Mouse (Mus musculus): ENCODE data around the gene Sapcd2. TPM values are rescaled to one million over a fixed set of nuclear protein-coding genes. Genes with fewer than 3 reads are reported as not detected.

Sapcd2 gene
- polyA plus RNA-seq, 1 experiment from 2014 or later: 21.1 TPM

- H3K4me1 ChIP-seq (ENCODE audit: control insufficient read depth, insufficient read depth, low read length): peaks cover 6% of the 10 kb centered on the region; the same call in 1 of the 2 replicates
- no peaks in the 10 kb centered on the region for H3K36me3 ChIP-seq (ENCODE audit: control insufficient read depth, insufficient read depth)
- H3K9ac ChIP-seq (ENCODE audit: low read length): no peak overlapping the region
- no peaks in the 10 kb centered on the region for H3K9me3 ChIP-seq (replicated peaks; ENCODE audit: control insufficient read depth, low read length)
- no peak overlapping the region for H3K4me2 ChIP-seq (ENCODE audit: low read depth, low read length)
- H3K27me3 ChIP-seq (ENCODE audit: control insufficient read depth, insufficient read depth, low read length): peaks cover 50% of the 10 kb centered on the region
- H3K27ac ChIP-seq (ENCODE audit: low read length): no peak overlapping the region
- 34% methylated on average over 3 of the region's 3 CpGs for WGBS
- no peak for ATAC-seq (replicated peaks; ENCODE audit: extremely low read depth, insufficient read depth, low FRiP score)
- H3K4me3 ChIP-seq (ENCODE audit: low read length): no peak overlapping the region
These were observed 22.4 kb downstream of the Sapcd2 start for GRCm38 (mm10) chr2:25394281-25395221.

GRCm38 (mm10) chr2:25395721-25396596 is 23.8 kb downstream of the Sapcd2 start, which contains the start of gene Entpd2:
Gene Entpd2 (plus strand): TSS chr2:25395874.
- H3K4me1 ChIP-seq (ENCODE audit: control insufficient read depth, insufficient read depth, low read length): peaks cover 6% of the 10 kb centered on the region; the same call in 1 of the 2 replicates
- H3K27me3 ChIP-seq (ENCODE audit: control insufficient read depth, insufficient read depth, low read length): peaks cover 61% of the 10 kb centered on the region
- peak within 1 kb of the TSS; percentile 47 for H3K4me3 ChIP-seq (ENCODE audit: low read length)
- peak within 1 kb of the TSS; percentile 68 for H3K4me2 ChIP-seq (ENCODE audit: low read depth, low read length)
- no peak within 1 kb of the TSS for H3K27ac ChIP-seq (ENCODE audit: low read length)
- 0 out of 2 replicates have a peak, but pooled peaks have one; percentile 5 for ATAC-seq (replicated peaks; ENCODE audit: extremely low read depth, insufficient read depth, low FRiP score)
- H3K9ac ChIP-seq (ENCODE audit: low read length): peak within 1 kb of the TSS; percentile 50
- 2% methylated on average over 57 of the region's 57 CpGs for WGBS
- no peaks in the 10 kb centered on the region for H3K36me3 ChIP-seq (ENCODE audit: control insufficient read depth, insufficient read depth)
- no peaks in the 10 kb centered on the region for H3K9me3 ChIP-seq (replicated peaks; ENCODE audit: control insufficient read depth, low read length)

- Histone ChIP-seq H3K27ac (ENCODE audit: low read length) (no peak overlapping the region), H3K4me1 (ENCODE audit: control insufficient read depth, insufficient read depth, low read length) (peaks cover 6% of the 10 kb centered on the region; the same call in 1 of the 2 replicates), H3K27me3 (ENCODE audit: control insufficient read depth, insufficient read depth, low read length) (peaks cover 67% of the 10 kb centered on the region), H3K4me2 (ENCODE audit: low read depth, low read length) (peak overlapping the region; percentile 68), H3K9ac (ENCODE audit: low read length) (no peak overlapping the region; the same call in 1 of the 2 replicates), H3K4me3 (ENCODE audit: low read length) (peak overlapping the region; percentile 47; the same call in 1 of the 2 replicates), H3K9me3 (replicated peaks; ENCODE audit: control insufficient read depth, low read length) (no peaks in the 10 kb centered on the region), H3K36me3 (ENCODE audit: control insufficient read depth, insufficient read depth) (no peaks in the 10 kb centered on the region)
- no peak for ATAC-seq (replicated peaks; ENCODE audit: extremely low read depth, insufficient read depth, low FRiP score)
- WGBS: 28% methylated on average over 3 of the region's 3 CpGs
These were observed 24.5 kb downstream of the Sapcd2 start for GRCm38 (mm10) chr2:25396597-25396983.

- H3K4me3 ChIP-seq (ENCODE audit: low read length): no peak overlapping the region
- H3K4me2 ChIP-seq (ENCODE audit: low read depth, low read length): no peak overlapping the region
- H3K9ac ChIP-seq (ENCODE audit: low read length): no peak overlapping the region
- whole genome bisulfite sequencing: 67% methylated on average over 1 of the region's 1 CpGs
- H3K27ac ChIP-seq (ENCODE audit: low read length): no peak overlapping the region
- H3K9me3 ChIP-seq (replicated peaks; ENCODE audit: control insufficient read depth, low read length): no peaks in the 10 kb centered on the region
- no peak for ATAC-seq (replicated peaks; ENCODE audit: extremely low read depth, insufficient read depth, low FRiP score)
- H3K4me1 ChIP-seq (ENCODE audit: control insufficient read depth, insufficient read depth, low read length): peaks cover 6% of the 10 kb centered on the region; the same call in 1 of the 2 replicates
- no peaks in the 10 kb centered on the region for H3K36me3 ChIP-seq (ENCODE audit: control insufficient read depth, insufficient read depth)
- H3K27me3 ChIP-seq (ENCODE audit: control insufficient read depth, insufficient read depth, low read length): peaks cover 71% of the 10 kb centered on the region
These were observed 24.9 kb downstream of the Sapcd2 start for GRCm38 (mm10) chr2:25397010-25397409.

- no peak overlapping the region for H3K9ac ChIP-seq (ENCODE audit: low read length)
- H3K27ac ChIP-seq (ENCODE audit: low read length): no peak overlapping the region
- no peaks in the 10 kb centered on the region for H3K36me3 ChIP-seq (ENCODE audit: control insufficient read depth, insufficient read depth)
- peaks cover 79% of the 10 kb centered on the region for H3K27me3 ChIP-seq (ENCODE audit: control insufficient read depth, insufficient read depth, low read length)
- H3K9me3 ChIP-seq (replicated peaks; ENCODE audit: control insufficient read depth, low read length): no peaks in the 10 kb centered on the region
- no peak for ATAC-seq (replicated peaks; ENCODE audit: extremely low read depth, insufficient read depth, low FRiP score)
- 86% methylated on average over 7 of the region's 7 CpGs for WGBS
- peaks cover 6% of the 10 kb centered on the region; the same call in 1 of the 2 replicates for H3K4me1 ChIP-seq (ENCODE audit: control insufficient read depth, insufficient read depth, low read length)
- H3K4me3 ChIP-seq (ENCODE audit: low read length): no peak overlapping the region
- H3K4me2 ChIP-seq (ENCODE audit: low read depth, low read length): no peak overlapping the region
These were observed 25.9 kb downstream of the Sapcd2 start for GRCm38 (mm10) chr2:25398065-25398464.

- no peaks in the 10 kb centered on the region for H3K36me3 ChIP-seq (ENCODE audit: control insufficient read depth, insufficient read depth)
- H3K9ac ChIP-seq (ENCODE audit: low read length): no peak within 1 kb of the TSS
- peaks cover 82% of the 10 kb centered on the region for H3K27me3 ChIP-seq (ENCODE audit: control insufficient read depth, insufficient read depth, low read length)
- H3K4me1 ChIP-seq (ENCODE audit: control insufficient read depth, insufficient read depth, low read length): peaks cover 6% of the 10 kb centered on the region; the same call in 1 of the 2 replicates
- H3K4me2 ChIP-seq (ENCODE audit: low read depth, low read length): no peak within 1 kb of the TSS
- ATAC-seq (replicated peaks; ENCODE audit: extremely low read depth, insufficient read depth, low FRiP score): no peak
- no peaks in the 10 kb centered on the region for H3K9me3 ChIP-seq (replicated peaks; ENCODE audit: control insufficient read depth, low read length)
- no peak within 1 kb of the TSS for H3K27ac ChIP-seq (ENCODE audit: low read length)
- no peak within 1 kb of the TSS for H3K4me3 ChIP-seq (ENCODE audit: low read length)
- 53% methylated on average over 8 of the region's 8 CpGs for WGBS
These were observed 26.9 kb downstream of the Sapcd2 start, which contains the start of gene Npdc1 for GRCm38 (mm10) chr2:25399051-25399450. Gene Npdc1 (plus strand): TSS chr2:25399351.

GRCm38 (mm10) chr2:25400291-25400690 is 28.2 kb downstream of the Sapcd2 start:
- Histone ChIP-seq H3K4me3 (ENCODE audit: low read length) (no peak overlapping the region), H3K4me2 (ENCODE audit: low read depth, low read length) (peak overlapping the region; percentile 7; the same call in 1 of the 2 replicates)
- WGBS: 17% methylated on average over 16 of the region's 16 CpGs

GRCm38 (mm10) chr2:25400764-25401163 is 28.6 kb downstream of the Sapcd2 start:
- Histone ChIP-seq H3K9ac (ENCODE audit: low read length) (no peak overlapping the region), H3K4me3 (ENCODE audit: low read length) (peak overlapping the region; percentile 6; the same call in 1 of the 2 replicates), H3K4me2 (ENCODE audit: low read depth, low read length) (peak overlapping the region; percentile 7), H3K9me3 (replicated peaks; ENCODE audit: control insufficient read depth, low read length) (no peaks in the 10 kb centered on the region), H3K4me1 (ENCODE audit: control insufficient read depth, insufficient read depth, low read length) (peaks cover 5% of the 10 kb centered on the region; the same call in 1 of the 2 replicates), H3K27me3 (ENCODE audit: control insufficient read depth, insufficient read depth, low read length) (peaks cover 75% of the 10 kb centered on the region), H3K36me3 (ENCODE audit: control insufficient read depth, insufficient read depth) (no peaks in the 10 kb centered on the region), H3K27ac (ENCODE audit: low read length) (no peak overlapping the region)
- WGBS: 3% methylated on average over 17 of the region's 17 CpGs
- no peak for ATAC-seq (replicated peaks; ENCODE audit: extremely low read depth, insufficient read depth, low FRiP score)

More at GRCm38 (mm10) chr2:25400291-25400690, 28.2 kb downstream of the Sapcd2 start:
- no peak for ATAC-seq (replicated peaks; ENCODE audit: extremely low read depth, insufficient read depth, low FRiP score)
- Histone ChIP-seq H3K27ac (ENCODE audit: low read length) (no peak overlapping the region), H3K9me3 (replicated peaks; ENCODE audit: control insufficient read depth, low read length) (no peaks in the 10 kb centered on the region), H3K36me3 (ENCODE audit: control insufficient read depth, insufficient read depth) (no peaks in the 10 kb centered on the region), H3K9ac (ENCODE audit: low read length) (no peak overlapping the region), H3K4me1 (ENCODE audit: control insufficient read depth, insufficient read depth, low read length) (peaks cover 6% of the 10 kb centered on the region; the same call in 1 of the 2 replicates), H3K27me3 (ENCODE audit: control insufficient read depth, insufficient read depth, low read length) (peaks cover 80% of the 10 kb centered on the region)

All from heart, embryonic 16.5 days (tissue).